Mouse (Mus musculus) E14TG2a.4 (cell line): ENCODE data around the gene Nkd1.

Experiments used
- CTCF ChIP-seq: conservative IDR thresholded peaks from 2 replicates; pipeline ENCODE4 v1.5.1; 2014; ENCODE audit warnings: low read length
- NANOG ChIP-seq: IDR thresholded peaks from 2 replicates; pipeline ENCODE4 v1.6.1; 2014; ENCODE audit warnings: borderline replicate concordance, low read length, mixed read lengths

GRCm38 (mm10) chr8:88627265-88627991 lies 106.3 kb downstream of the Nkd1 start:
- TF ChIP-seq CTCF, result no peak
- no peak for TF ChIP-seq NANOG
